Mouse (Mus musculus) ovary, postnatal 36 days (tissue): ENCODE results near the gene Abo.
"Not testable (repeated sequence)": the region's sequence is repeated elsewhere in the genome, so short reads cannot be mapped to it uniquely, and the experiment has no call there.

Source experiments
- DNase-seq: peaks from one replicate; pipeline ENCODE4 v3.0.0; 2022; ENCODE audit warnings: low spot score, mixed read lengths

Abo gene

DNA sequence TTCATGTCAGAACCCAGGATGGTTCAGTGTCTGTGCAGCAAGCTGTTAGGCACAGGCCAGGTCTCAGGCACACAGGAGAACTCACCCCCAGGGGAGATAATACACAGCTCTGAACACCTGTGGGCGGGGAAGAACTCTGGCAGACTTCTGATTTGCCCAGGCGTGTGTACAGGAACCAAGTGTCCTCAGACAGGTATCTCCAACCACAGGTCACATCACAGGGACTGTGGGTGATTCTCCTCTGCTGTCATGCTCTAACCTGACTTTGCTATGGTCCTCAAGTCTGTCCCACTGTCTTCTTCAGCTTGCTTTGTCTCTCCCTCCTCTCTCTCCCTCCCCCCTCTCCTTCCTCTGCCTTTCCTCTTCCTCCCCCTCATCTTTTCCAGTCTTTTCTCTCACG is at the start of gene Abo:
TSS of gene Abo (minus strand) at position 101 of the 400 bp plus-strand sequence.
- DNase-seq, result no peak

GRCm38 (mm10) chr2:26914148-26914941 is 49.6 kb upstream of the Abo start:
- DNase-seq, result no peak

GRCm38 (mm10) chr2:26913416-26914147 is 48.8 kb upstream of the Abo start:
- DNase-seq, result no peak

DNA sequence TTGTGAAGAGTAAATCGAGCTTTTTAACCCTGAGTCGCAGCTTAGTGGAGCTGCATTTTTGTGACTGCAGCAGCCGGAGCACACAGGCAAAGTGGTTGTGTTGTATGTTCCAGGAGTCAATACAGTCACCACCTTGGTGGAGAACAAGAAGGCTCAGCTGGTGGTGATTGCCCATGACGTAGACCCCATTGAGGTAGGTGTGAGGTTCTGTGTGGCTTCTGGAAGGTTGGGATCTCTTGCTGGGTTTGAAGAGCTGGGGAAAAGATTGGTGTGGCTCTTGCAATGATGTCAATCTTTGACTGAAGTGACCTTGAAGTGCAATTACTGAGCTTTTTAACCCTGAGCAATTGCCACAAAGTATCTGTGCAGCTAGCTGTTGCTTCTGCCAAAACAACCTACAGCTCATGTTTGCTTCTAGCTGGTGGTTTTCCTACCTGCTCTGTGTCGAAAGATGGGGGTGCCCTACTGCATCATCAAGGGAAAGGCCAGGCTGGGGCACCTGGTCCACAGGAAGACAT is 47.5 kb upstream of the Abo start:
- no peak for DNase-seq

- peak; percentile 63 for DNase-seq
Measured at GRCm38 (mm10) chr2:26910994-26911765, 46.4 kb upstream of the Abo start.

GRCm38 (mm10) chr2:26910124-26910993 is 45.6 kb upstream of the Abo start, which contains the start of the genes Med22 and Rpl7a:
Gene Med22 (minus strand): TSS chr2:26910677.
Gene Rpl7a (plus strand): TSS chr2:26910764.
- DNase-seq, result peak; percentile 100

DNA sequence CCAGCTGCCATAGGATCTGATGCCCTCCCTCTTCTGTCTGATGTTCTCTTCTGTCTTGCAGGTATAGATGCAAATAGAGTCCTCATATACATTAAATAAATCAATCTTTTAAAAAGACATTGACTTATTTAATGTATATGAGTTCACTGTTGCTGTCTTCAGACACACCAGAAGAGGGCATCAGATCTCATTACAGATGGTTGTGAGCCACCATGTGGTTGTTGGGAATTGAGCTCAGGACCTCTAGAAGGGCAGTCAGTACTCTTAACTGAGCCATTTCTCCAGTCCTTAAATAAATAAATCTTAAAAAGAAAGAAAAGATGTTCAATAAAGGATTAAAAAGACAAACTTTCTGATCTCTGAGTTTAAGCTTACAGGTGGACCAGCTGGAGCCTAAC is 44.6 kb upstream of the Abo start:
- DNase-seq, result no peak

DNA sequence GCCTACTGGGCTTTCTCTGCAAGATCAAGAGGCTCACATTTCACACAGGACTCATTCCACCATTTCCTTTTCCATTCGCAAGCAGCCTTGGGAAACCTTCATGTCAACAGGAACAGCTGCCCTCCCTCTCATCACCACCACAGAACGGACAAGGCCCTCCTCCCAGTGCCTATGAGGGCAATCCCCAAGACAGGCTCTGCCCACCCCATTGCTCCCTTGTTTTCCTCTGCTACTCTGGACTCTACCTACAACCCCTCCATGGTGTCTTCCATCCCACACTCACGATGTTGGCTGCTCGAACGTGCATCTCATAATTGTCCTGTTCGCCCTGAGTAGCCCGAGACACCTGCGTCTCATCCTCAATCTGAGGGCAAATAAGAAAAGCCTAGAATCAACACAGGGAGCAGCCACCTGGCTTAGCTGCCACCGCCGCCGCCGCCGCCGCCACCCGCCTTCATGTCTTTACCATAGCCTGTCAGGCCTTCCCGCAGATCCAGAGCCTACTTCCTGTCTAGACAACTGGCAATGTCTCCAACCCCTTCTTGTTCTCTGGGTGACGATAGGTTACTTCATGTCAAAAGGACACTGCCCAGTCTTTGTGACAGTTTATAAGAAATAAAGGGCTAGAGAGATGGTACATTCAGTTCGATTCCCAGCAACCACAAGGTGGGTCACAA is 44.1 kb upstream of the Abo start:
- DNase-seq, result no peak

DNA sequence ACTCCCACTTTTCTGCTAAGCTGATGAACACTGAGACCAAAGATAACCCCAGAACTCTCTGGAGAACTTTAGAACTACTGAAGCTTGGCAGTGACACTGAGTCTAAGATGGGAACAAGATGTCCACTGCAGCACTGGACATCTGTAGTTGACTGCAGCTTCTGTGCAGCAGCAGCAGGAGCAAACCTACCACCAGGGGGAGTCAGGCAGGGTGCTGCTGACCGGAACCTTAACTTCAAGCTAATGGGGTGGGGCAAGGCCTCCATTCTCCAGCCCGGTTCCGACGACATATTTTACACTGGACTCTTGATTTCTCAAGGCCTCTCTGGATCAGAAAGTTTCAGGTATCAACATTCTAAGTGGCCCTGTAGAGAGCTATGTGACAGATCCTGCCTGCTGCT is 42.3 kb upstream of the Abo start:
- no peak for DNase-seq

DNA sequence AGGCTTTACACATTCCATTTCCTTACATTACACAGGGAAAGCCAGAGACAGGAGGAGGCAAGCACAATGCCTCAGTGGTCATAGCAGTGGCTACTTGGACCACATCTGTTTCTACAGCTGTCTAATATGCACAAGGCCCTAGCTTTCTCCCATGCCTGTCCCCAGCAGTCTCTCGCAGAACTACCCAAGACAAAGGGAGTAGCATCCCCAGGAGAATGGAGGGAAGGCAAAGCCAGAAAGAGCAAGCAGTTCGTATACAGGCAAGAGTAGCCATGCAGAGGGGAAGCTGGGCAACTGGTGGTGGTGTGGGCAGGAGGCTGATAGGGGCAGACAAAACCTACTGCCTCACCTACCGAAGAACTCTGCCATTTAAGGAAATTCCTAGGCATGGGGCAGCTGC is 41.7 kb upstream of the Abo start:
- no peak for DNase-seq

- DNase-seq, result no peak
Measured at GRCm38 (mm10) chr2:26905936-26906335, 41.2 kb upstream of the Abo start.

GRCm38 (mm10) chr2:26903311-26903710 is 38.5 kb upstream of the Abo start:
- peak; percentile 3 for DNase-seq

DNA sequence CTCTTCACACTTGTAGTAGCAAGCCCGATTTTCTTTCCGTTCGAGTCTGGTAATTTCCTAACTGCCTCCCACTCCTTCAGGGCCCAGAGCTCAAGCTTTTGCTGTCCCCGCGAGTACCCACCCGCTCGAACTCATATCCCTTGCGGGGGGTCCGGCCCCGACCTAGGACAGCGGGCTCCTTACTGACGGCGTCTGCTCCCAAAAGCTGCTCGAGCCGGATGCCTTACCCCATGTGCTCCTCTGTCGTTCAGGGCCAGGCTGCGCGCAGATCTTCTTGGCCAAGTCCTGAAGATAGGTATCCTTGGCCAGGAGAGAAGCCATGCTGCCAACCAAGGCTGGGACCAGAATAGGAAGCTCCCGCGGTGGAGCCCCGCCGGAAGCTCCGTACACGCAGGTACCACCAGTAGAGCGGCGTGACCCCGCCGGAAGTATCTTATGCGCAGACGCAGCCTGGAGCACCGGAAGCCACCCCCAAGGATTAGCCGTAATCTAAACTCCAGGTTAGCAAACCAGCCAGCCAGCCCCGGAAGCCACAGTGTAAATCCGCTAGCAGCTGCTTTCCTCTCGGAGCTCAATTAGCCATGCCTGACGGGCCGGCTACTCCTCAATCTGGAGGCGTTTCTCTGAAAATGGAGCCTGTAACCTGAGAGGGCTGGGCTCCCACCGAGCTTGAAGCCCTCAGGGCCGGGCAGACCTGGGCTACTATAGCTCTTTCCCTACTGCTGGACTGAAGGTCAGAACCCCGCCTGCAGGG is 37.9 kb upstream of the Abo start, which contains the start of gene Surf6:
TSS of gene Surf6 (minus strand) at position 413 of the 754 bp plus-strand sequence.
- DNase-seq, result peak; percentile 93

GRCm38 (mm10) chr2:26901834-26902400 is 37.1 kb upstream of the Abo start:
- peak; percentile 1 for DNase-seq

- DNase-seq, result no peak
Measured at GRCm38 (mm10) chr2:26900731-26901130, 36.0 kb upstream of the Abo start.

GRCm38 (mm10) chr2:26895898-26896297 is 31.1 kb upstream of the Abo start:
- DNase-seq, result no peak

DNA sequence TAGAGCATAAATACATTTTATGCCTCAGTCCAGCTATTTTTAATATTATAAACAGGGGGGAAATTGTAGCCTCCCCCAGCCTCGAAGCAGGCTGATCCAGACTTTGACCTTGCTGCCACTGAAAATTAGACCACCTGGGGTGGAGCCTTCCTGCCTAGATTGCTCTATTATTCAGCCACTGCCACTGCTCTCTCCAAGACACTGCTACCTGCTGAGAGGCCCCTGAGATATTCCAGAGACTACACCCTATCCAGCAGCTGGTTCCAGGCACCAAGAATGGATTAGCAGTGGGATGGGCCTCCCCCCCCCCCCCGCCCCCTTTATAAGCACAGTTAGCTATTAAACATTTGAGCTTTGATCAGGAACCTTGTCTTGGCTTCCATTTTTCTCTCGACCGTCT is 21.4 kb upstream of the Abo start:
- not testable (repeated sequence) for DNase-seq

DNA sequence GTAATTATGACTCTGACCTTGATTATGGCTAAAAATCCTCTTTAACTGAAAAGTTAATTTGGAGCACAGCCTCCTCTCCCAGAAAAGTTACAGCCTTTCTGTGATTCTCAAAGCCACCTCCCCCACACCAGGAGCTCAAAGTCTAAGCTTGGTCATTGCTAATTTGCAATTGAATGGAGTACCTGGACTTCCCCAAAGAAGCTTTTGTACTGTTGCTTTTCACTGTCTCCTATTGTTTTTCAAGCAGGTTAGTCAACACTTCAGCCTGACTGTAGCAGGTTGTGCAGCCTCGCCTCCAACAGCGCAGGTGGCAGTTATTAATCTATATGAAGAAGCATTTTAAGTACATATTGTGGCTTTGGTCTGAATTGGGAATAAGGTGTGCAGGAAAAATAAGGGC is 20.8 kb upstream of the Abo start:
- DNase-seq, result not testable (repeated sequence)

- DNase-seq, result no peak
Measured at GRCm38 (mm10) chr2:26878571-26878970, 13.8 kb upstream of the Abo start.
